Mouse (Mus musculus): ENCODE measurements around the gene Gm21244. TPM values are rescaled to one million over a fixed set of nuclear protein-coding genes. Genes with fewer than 3 reads are reported as not detected.
"Not testable (repeated sequence)": the region's sequence is repeated elsewhere in the genome, so short reads cannot be mapped to it uniquely, and the experiment has no call there.

Gm21244 gene
- total RNA-seq (2021): not detected

- intact Hi-C loops (cut with DNase I); DNase-seq (ENCODE audit: extremely low spot score in 1 of 2, low spot score in 2 of 2): not testable (repeated sequence)
These were observed at the start of gene Gm21244 for GRCm38 (mm10) chrY:7169193-7169592. Gene Gm21244 (minus strand): TSS chrY:7169293.

Other genes with a start within 250 kb of the Gm21244 start
- not detected for gene Gm28998, start 84.5 kb upstream of the Gm21244 start, total RNA-seq (2021)
- gene Gm21788, start 235.7 kb upstream of the Gm21244 start, total RNA-seq (2021): not detected

Data from left cerebral cortex, postnatal 10 days (tissue).